Mouse (Mus musculus) liver, embryonic 14.5 days (tissue): ENCODE measurements around the gene Prnp.

Experiments
- CTCF ChIP-seq: IDR thresholded peaks from 2 replicates; pipeline ENCODE4 v1.5.1; 2016; ENCODE audit warnings: antibody characterized with exemption, low read depth, control low read depth
- EP300 ChIP-seq: IDR thresholded peaks from 2 replicates; pipeline ENCODE4 v1.6.1; 2016; ENCODE audit warnings: antibody characterized with exemption, low read depth

GRCm38 (mm10) chr2:131864262-131864796, 45.4 kb upstream of the Prnp start:
- peak; percentile 72 for TF ChIP-seq EP300
- TF ChIP-seq CTCF, result no peak
